Mouse (Mus musculus) embryonic facial prominence, embryonic 15.5 days (tissue): Measurements from ENCODE around the gene Ciapin1. TPM values are rescaled to one million over a fixed set of nuclear protein-coding genes. Genes with fewer than 3 reads are reported as not detected.
"Not testable (repeated sequence)": the region's sequence is repeated elsewhere in the genome, so short reads cannot be mapped to it uniquely, and the experiment has no call there.

ENCODE experiments used
- ATAC-seq: fragments of 200-750 bp; cut with Nextera tagmentation; 2 replicates; pipeline ENCODE4 v1.8.0; 2017; ENCODE audit warnings: low read depth, moderate TSS enrichment; ENCODE audit not compliant: insufficient number of reproducible peaks, low FRiP score, low TSS enrichment
- H3K27ac ChIP-seq: fragments of 300-500 bp; sonication (generic); replicated peaks from 2 replicates; pipeline ENCODE4 v1.5.1; 2015; ENCODE audit warnings: mild to moderate bottlenecking, inconsistent platforms
- H3K27me3 ChIP-seq: fragments of 300-500 bp; sonication (generic); 2 replicates; pipeline ENCODE4 v1.6.1; 2015; ENCODE audit warnings: inconsistent platforms
- H3K36me3 ChIP-seq: fragments of 300-500 bp; sonication (generic); 2 replicates; pipeline ENCODE4 v1.6.1; 2015; ENCODE audit warnings: mild to moderate bottlenecking, inconsistent platforms
- H3K4me1 ChIP-seq: fragments of 300-500 bp; sonication (generic); 2 replicates; pipeline ENCODE4 v1.6.1; 2015; ENCODE audit warnings: inconsistent platforms
- H3K4me2 ChIP-seq: fragments of 300-500 bp; sonication (generic); replicated peaks from 2 replicates; pipeline ENCODE4 v1.6.1; 2015; ENCODE audit warnings: mild to moderate bottlenecking, inconsistent platforms
- H3K4me3 ChIP-seq: fragments of 300-500 bp; sonication (generic); replicated peaks from 2 replicates; pipeline ENCODE4 v1.5.1; 2015; ENCODE audit warnings: mild to moderate bottlenecking, inconsistent platforms
- H3K9ac ChIP-seq: fragments of 300-500 bp; sonication (generic); 2 replicates; pipeline ENCODE4 v1.6.1; 2015; ENCODE audit warnings: inconsistent platforms
- H3K9me3 ChIP-seq: fragments of 300-500 bp; sonication (generic); replicated peaks from 2 replicates; pipeline ENCODE4 v1.6.1; 2016; ENCODE audit warnings: inconsistent platforms
- WGBS: fragments of 180-500 bp; shearing (Covaris S2); methylation state at CpG from one replicate; pipeline ENCODE4 v1.1.7; 2015; 5-methylcytosine and 5-hydroxymethylcytosine counted together
- polyA plus RNA-seq: library from polyadenylated mRNA; unstranded; fragments of >200 nt; fragmentation: Nextera tagmentation; extraction: Ambion mirVana; gene quantifications from 2 replicates; pipeline ENCODE4 v1.2.1, GENCODE M21; 2015

The Ciapin1 gene
- polyA plus RNA-seq, 1 experiment from 2014 or later: 81.7 TPM

- not testable (repeated sequence) for ATAC-seq, H3K4me3 ChIP-seq, H3K27me3 ChIP-seq, H3K27ac ChIP-seq, H3K9ac ChIP-seq, H3K4me2 ChIP-seq, H3K9me3 ChIP-seq
- 85% methylated on average over 11 of the region's 11 CpGs for WGBS
- Histone ChIP-seq H3K36me3 (peaks cover 49% of the 10 kb centered on the region), H3K4me1 (peaks cover 16% of the 10 kb centered on the region)
These were observed 16.6 kb upstream of the Ciapin1 start for GRCm38 (mm10) chr8:94854761-94855160.

GRCm38 (mm10) chr8:94850049-94850448 lies 11.9 kb upstream of the Ciapin1 start:
- Histone ChIP-seq H3K27me3 (no peaks in the 10 kb centered on the region), H3K27ac (no peak overlapping the region), H3K4me1 (no peaks in the 10 kb centered on the region), H3K36me3 (peaks cover 83% of the 10 kb centered on the region), H3K4me3 (no peak overlapping the region), H3K4me2 (no peak overlapping the region), H3K9ac (no peak overlapping the region), H3K9me3 (no peaks in the 10 kb centered on the region)
- no peak for ATAC-seq
- 92% methylated on average over 5 of the region's 5 CpGs for WGBS

GRCm38 (mm10) chr8:94841183-94841582 lies 3.0 kb upstream of the Ciapin1 start:
- Histone ChIP-seq H3K4me2 (no peak overlapping the region), H3K4me3 (no peak overlapping the region), H3K36me3 (peaks cover 32% of the 10 kb centered on the region), H3K4me1 (peaks cover 18% of the 10 kb centered on the region), H3K27me3 (no peaks in the 10 kb centered on the region), H3K9ac (no peak overlapping the region), H3K9me3 (no peaks in the 10 kb centered on the region), H3K27ac (no peak overlapping the region)
- no peak for ATAC-seq
- 54% methylated on average over 2 of the region's 2 CpGs for WGBS

GRCm38 (mm10) chr8:94838600-94838999 lies 442 bp upstream of the Ciapin1 start:
- H3K9ac ChIP-seq: peak overlapping the region; percentile 88
- peak overlapping the region; percentile 85 for H3K4me3 ChIP-seq
- H3K9me3 ChIP-seq: no peaks in the 10 kb centered on the region
- peaks cover 18% of the 10 kb centered on the region for H3K4me1 ChIP-seq
- H3K27me3 ChIP-seq: no peaks in the 10 kb centered on the region
- peak overlapping the region; percentile 83 for H3K4me2 ChIP-seq
- ATAC-seq: peak; percentile 55
- peaks cover 9% of the 10 kb centered on the region; the same call in 1 of the 2 replicates for H3K36me3 ChIP-seq
- peak overlapping the region; percentile 93 for H3K27ac ChIP-seq
- 0% methylated on average over 24 of the region's 24 CpGs for WGBS

- Histone ChIP-seq H3K36me3 (peaks cover 8% of the 10 kb centered on the region), H3K4me3 (peak overlapping the region; percentile 85), H3K9ac (peak overlapping the region; percentile 79; the same call in 1 of the 2 replicates), H3K27ac (no peak overlapping the region), H3K27me3 (no peaks in the 10 kb centered on the region), H3K9me3 (no peaks in the 10 kb centered on the region), H3K4me1 (peaks cover 18% of the 10 kb centered on the region), H3K4me2 (peak overlapping the region; percentile 83)
- 53% methylated on average over 11 of the region's 11 CpGs for WGBS
- no peak for ATAC-seq
These were observed 1.5 kb downstream of the Ciapin1 start for GRCm38 (mm10) chr8:94836456-94837240.

GRCm38 (mm10) chr8:94835751-94836150 lies 2.4 kb downstream of the Ciapin1 start:
- Histone ChIP-seq H3K36me3 (peaks cover 15% of the 10 kb centered on the region), H3K4me1 (peaks cover 18% of the 10 kb centered on the region)
- not testable (repeated sequence) for H3K4me2 ChIP-seq, H3K9me3 ChIP-seq, ATAC-seq, H3K27me3 ChIP-seq, H3K9ac ChIP-seq, H3K4me3 ChIP-seq, H3K27ac ChIP-seq
- 94% methylated on average over 13 of the region's 13 CpGs for WGBS

GRCm38 (mm10) chr8:94833901-94834405 lies 4.2 kb downstream of the Ciapin1 start:
- H3K4me3 ChIP-seq, H3K4me2 ChIP-seq, H3K27me3 ChIP-seq, ATAC-seq, H3K27ac ChIP-seq, H3K9ac ChIP-seq, H3K9me3 ChIP-seq: not testable (repeated sequence)
- Histone ChIP-seq H3K36me3 (peaks cover 24% of the 10 kb centered on the region), H3K4me1 (peaks cover 14% of the 10 kb centered on the region)
- WGBS: 67% methylated on average over 7 of the region's 7 CpGs

GRCm38 (mm10) chr8:94828284-94828683 lies 9.9 kb downstream of the Ciapin1 start:
- no peak for ATAC-seq
- H3K4me1 ChIP-seq: no peaks in the 10 kb centered on the region
- no peaks in the 10 kb centered on the region for H3K27me3 ChIP-seq
- H3K9ac ChIP-seq: no peak overlapping the region
- H3K9me3 ChIP-seq: no peaks in the 10 kb centered on the region
- H3K27ac ChIP-seq: no peak overlapping the region
- H3K4me2 ChIP-seq: no peak overlapping the region
- no peak overlapping the region for H3K4me3 ChIP-seq
- WGBS: 83% methylated on average over 6 of the region's 6 CpGs
- peaks cover 64% of the 10 kb centered on the region for H3K36me3 ChIP-seq

GRCm38 (mm10) chr8:94826210-94826609 lies 11.9 kb downstream of the Ciapin1 start:
- no peak for ATAC-seq
- no peak overlapping the region for H3K27ac ChIP-seq
- H3K4me1 ChIP-seq: 0 out of 2 replicates have a peak, but pooled peaks cover 5% of the 10 kb centered on the region
- peaks cover 64% of the 10 kb centered on the region for H3K36me3 ChIP-seq
- H3K9me3 ChIP-seq: no peaks in the 10 kb centered on the region
- 90% methylated on average over 5 of the region's 5 CpGs for WGBS
- H3K4me2 ChIP-seq: no peak overlapping the region
- H3K9ac ChIP-seq: no peak overlapping the region
- H3K4me3 ChIP-seq: no peak overlapping the region
- no peaks in the 10 kb centered on the region for H3K27me3 ChIP-seq

- H3K4me1 ChIP-seq: 0 out of 2 replicates have a peak, but pooled peaks cover 5% of the 10 kb centered on the region
- H3K9ac ChIP-seq: no peak overlapping the region
- no peak overlapping the region for H3K4me3 ChIP-seq
- 85% methylated on average over 6 of the region's 6 CpGs for WGBS
- no peaks in the 10 kb centered on the region for H3K27me3 ChIP-seq
- H3K4me2 ChIP-seq: no peak overlapping the region
- H3K36me3 ChIP-seq: peaks cover 55% of the 10 kb centered on the region
- H3K9me3 ChIP-seq: no peaks in the 10 kb centered on the region
- no peak for ATAC-seq
- H3K27ac ChIP-seq: no peak overlapping the region
These were observed 13.0 kb downstream of the Ciapin1 start for GRCm38 (mm10) chr8:94825170-94825569.

GRCm38 (mm10) chr8:94822637-94823560 lies 15.3 kb downstream of the Ciapin1 start:
- peaks cover 49% of the 10 kb centered on the region for H3K36me3 ChIP-seq

More at GRCm38 (mm10) chr8:94822637-94823560, 15.3 kb downstream of the Ciapin1 start:
- 76% methylated on average over 23 of the region's 23 CpGs for WGBS
- H3K27me3 ChIP-seq: no peaks in the 10 kb centered on the region
- no peak overlapping the region for H3K9ac ChIP-seq
- ATAC-seq: no peak
- H3K4me2 ChIP-seq: no peak overlapping the region
- no peak overlapping the region for H3K27ac ChIP-seq
- H3K9me3 ChIP-seq: no peaks in the 10 kb centered on the region
- no peak overlapping the region for H3K4me3 ChIP-seq
- H3K4me1 ChIP-seq: 0 out of 2 replicates have a peak, but pooled peaks cover 5% of the 10 kb centered on the region
